Mouse (Mus musculus) CH12.LX (cell line): ENCODE measurements around the gene Aatk. TPM values are rescaled to one million over a fixed set of nuclear protein-coding genes. Genes with fewer than 3 reads are reported as not detected.

ENCODE experiments used
- DNase-seq: peaks from one replicate; pipeline ENCODE4 v3.0.0-alpha.2; 2013; ENCODE audit errors: extremely low read depth
- H3K27ac ChIP-seq: 2 replicates; pipeline ENCODE4 v1.5.1; 2012; ENCODE audit warnings: low read depth, mild to moderate bottlenecking, control low read depth, moderate library complexity; ENCODE audit not compliant: insufficient read depth
- H3K27me3 ChIP-seq: replicated peaks from 2 replicates; pipeline ENCODE3; 2012; ENCODE audit warnings: inconsistent platforms
- H3K36me3 ChIP-seq, 2 experiments: replicated peaks in 1 of 2; 2 replicates each; pipeline versions ENCODE3 to v1.6.1; 2012; ENCODE audit warnings: inconsistent platforms in 1 of 2, low read length in 1 of 2, mild to moderate bottlenecking in 1 of 2, mixed read lengths in 1 of 2, moderate library complexity in 1 of 2; ENCODE audit not compliant: control insufficient read depth in 1 of 2, insufficient read depth in 1 of 2
- H3K4me1 ChIP-seq, 2 experiments: 2 replicates each; pipeline ENCODE4 v1.6.1; 2012; ENCODE audit warnings: inconsistent platforms in 1 of 2, moderate library complexity in 1 of 2; ENCODE audit not compliant: insufficient read depth in 2 of 2, control insufficient read depth in 1 of 2
- H3K4me2 ChIP-seq: 2 replicates; pipeline ENCODE4 v1.6.1; 2012; ENCODE audit warnings: low read depth, mild to moderate bottlenecking, control low read depth; ENCODE audit not compliant: poor library complexity, insufficient read depth, severe bottlenecking
- H3K4me3 ChIP-seq, 3 experiments: fragments of 150-350 bp in 1 of 3; sonication (generic) in 1 of 3; replicated peaks in 1 of 3; 2 replicates each; pipeline versions ENCODE3 to v1.5.1; 2011 to 2012; ENCODE audit warnings: low read depth in 2 of 3, low read length in 2 of 3, mild to moderate bottlenecking in 2 of 3, moderate library complexity in 2 of 3, control low read depth in 1 of 3, improper control_type of control experiment in 1 of 3, inconsistent platforms in 1 of 3, mixed read lengths in 1 of 3; ENCODE audit not compliant: poor library complexity in 1 of 3
- H3K79me2 ChIP-seq: replicated peaks from 2 replicates; pipeline ENCODE4 v1.6.1; 2012; ENCODE audit warnings: mild to moderate bottlenecking, moderate library complexity; ENCODE audit not compliant: control insufficient read depth, poor library complexity, insufficient read depth, severe bottlenecking; ENCODE audit errors: extremely low read depth
- H3K9ac ChIP-seq: 2 replicates; pipeline ENCODE4 v1.6.1; 2012; ENCODE audit warnings: low read depth, mild to moderate bottlenecking, control low read depth, moderate library complexity; ENCODE audit not compliant: insufficient read depth
- H3K9me3 ChIP-seq: replicated peaks from 2 replicates; pipeline ENCODE3; 2012; ENCODE audit warnings: low read length, inconsistent platforms, mixed read lengths
- BHLHE40 ChIP-seq: IDR thresholded peaks from 2 replicates; pipeline ENCODE4 v1.6.1; 2011; ENCODE audit warnings: mild to moderate bottlenecking, low read depth, low read length, improper control_type of control experiment
- CHD2 ChIP-seq: IDR thresholded peaks from 2 replicates; pipeline ENCODE4 v1.6.1; 2011; ENCODE audit warnings: low read length, improper control_type of control experiment
- E2F4 ChIP-seq: IDR thresholded peaks from 2 replicates; pipeline ENCODE4 v1.6.1; 2011; ENCODE audit warnings: low read depth, low read length, improper control_type of control experiment; ENCODE audit not compliant: insufficient replicate concordance
- ELF1 ChIP-seq: IDR thresholded peaks from 2 replicates; pipeline ENCODE4 v1.6.1; 2014; ENCODE audit warnings: low read depth, mild to moderate bottlenecking, inconsistent platforms, low read length, improper control_type of control experiment
- EP300 ChIP-seq: IDR thresholded peaks from 2 replicates; pipeline ENCODE4 v1.6.1; 2011; ENCODE audit warnings: low read length, improper control_type of control experiment
- GABPA ChIP-seq: IDR thresholded peaks from 2 replicates; pipeline ENCODE4 v1.6.1; 2012; ENCODE audit warnings: low read depth, low read length, improper control_type of control experiment, inconsistent platforms; ENCODE audit not compliant: insufficient replicate concordance
- HCFC1 ChIP-seq: IDR thresholded peaks from 2 replicates; pipeline ENCODE4 v1.6.1; 2012; ENCODE audit warnings: low read depth, mild to moderate bottlenecking, inconsistent platforms, low read length, improper control_type of control experiment
- JUN ChIP-seq: IDR thresholded peaks from 2 replicates; pipeline ENCODE4 v1.6.1; 2011; ENCODE audit warnings: low read depth, mild to moderate bottlenecking, low read length, improper control_type of control experiment, moderate library complexity; ENCODE audit not compliant: insufficient read depth
- JUND ChIP-seq: conservative IDR thresholded peaks from 2 replicates; pipeline ENCODE4 v1.6.1; 2011; ENCODE audit warnings: low read depth, low read length, improper control_type of control experiment
- MAFK ChIP-seq: IDR thresholded peaks from 2 replicates; pipeline ENCODE4 v1.6.1; 2011; ENCODE audit warnings: low read length, improper control_type of control experiment; ENCODE audit not compliant: insufficient replicate concordance
- MXI1 ChIP-seq: IDR thresholded peaks from 2 replicates; pipeline ENCODE4 v1.6.1; 2011; ENCODE audit warnings: mild to moderate bottlenecking, low read depth, low read length, improper control_type of control experiment
- NRF1 ChIP-seq: IDR thresholded peaks from 2 replicates; pipeline ENCODE4 v1.6.1; 2014; ENCODE audit warnings: low read depth, mild to moderate bottlenecking, inconsistent platforms, low read length, improper control_type of control experiment, moderate library complexity
- POLR2A ChIP-seq: IDR thresholded peaks from 2 replicates; pipeline ENCODE4 v1.6.1; 2011; ENCODE audit warnings: low read depth, mild to moderate bottlenecking, improper control_type of control experiment, low read length
- POLR2AphosphoS2 ChIP-seq: IDR thresholded peaks from 2 replicates; pipeline ENCODE4 v1.6.1; 2011; ENCODE audit warnings: low read depth, low read length, improper control_type of control experiment
- RCOR1 ChIP-seq: conservative IDR thresholded peaks from 2 replicates; pipeline ENCODE4 v1.6.1; 2012; ENCODE audit warnings: low read depth, mild to moderate bottlenecking, inconsistent platforms, low read length, improper control_type of control experiment
- SIN3A ChIP-seq: IDR thresholded peaks from 2 replicates; pipeline ENCODE4 v1.6.1; 2012; ENCODE audit warnings: low read length, improper control_type of control experiment, inconsistent platforms
- SMC3 ChIP-seq: IDR thresholded peaks from 2 replicates; pipeline ENCODE4 v1.6.1; 2011; ENCODE audit warnings: low read depth, low read length, improper control_type of control experiment
- TCF12 ChIP-seq: IDR thresholded peaks from 2 replicates; pipeline ENCODE4 v1.6.1; 2014; ENCODE audit warnings: low read depth, mild to moderate bottlenecking, inconsistent platforms, low read length, improper control_type of control experiment
- ZC3H11A ChIP-seq: IDR thresholded peaks from 2 replicates; pipeline ENCODE4 v1.6.1; 2012; ENCODE audit warnings: low read depth, mild to moderate bottlenecking, inconsistent platforms, low read length, improper control_type of control experiment
- ZKSCAN1 ChIP-seq: IDR thresholded peaks from 2 replicates; pipeline ENCODE4 v1.6.1; 2012; ENCODE audit warnings: low read depth, inconsistent platforms, low read length, improper control_type of control experiment, borderline replicate concordance
- ZMIZ1 ChIP-seq: IDR thresholded peaks from 2 replicates; pipeline ENCODE4 v1.6.1; 2012; ENCODE audit warnings: low read depth, mild to moderate bottlenecking, inconsistent platforms, low read length, improper control_type of control experiment
- dilution Hi-C: fragments of 300-500 bp; cut with MboI; formaldehyde crosslinking; loops from 2 replicates; pipeline ENCODE4 v1.14.3; 2020; ENCODE audit warnings: low sequenced_read_pairs; ENCODE audit not compliant: extremely low pct_unique_long_range_greater_than_20kb, extremely low pct_ligation_motif_present
- in situ Hi-C: fragments of 300-500 bp; cut with MboI; formaldehyde crosslinking; loops from 3 replicates; pipeline ENCODE4 v1.14.3; 2019; ENCODE audit warnings: low sequenced_read_pairs, low pct_ligation_motif_present, low pct_unique_long_range_greater_than_20kb, mixed read lengths
- polyA plus RNA-seq: library from polyadenylated mRNA; unstranded; fragments of >175 nt; gene quantifications from 2 replicates; pipeline ENCODE4 v1.2.1, GENCODE M21; 2012; ENCODE audit warnings: low read depth; ENCODE audit not compliant: insufficient read length
- total RNA-seq, 2 experiments: library from RNA; depleted of rRNA; stranded (reverse); fragments of 300-350 nt in 1 of 2; fragments of >200 nt in 1 of 2; gene quantifications; 2 replicates each; pipeline ENCODE4 v1.2.3; 2012 to 2014

Aatk gene
- total and polyA plus RNA-seq, 3 experiments, result 0.08 to 0.21 (median 0.19) TPM

DNA sequence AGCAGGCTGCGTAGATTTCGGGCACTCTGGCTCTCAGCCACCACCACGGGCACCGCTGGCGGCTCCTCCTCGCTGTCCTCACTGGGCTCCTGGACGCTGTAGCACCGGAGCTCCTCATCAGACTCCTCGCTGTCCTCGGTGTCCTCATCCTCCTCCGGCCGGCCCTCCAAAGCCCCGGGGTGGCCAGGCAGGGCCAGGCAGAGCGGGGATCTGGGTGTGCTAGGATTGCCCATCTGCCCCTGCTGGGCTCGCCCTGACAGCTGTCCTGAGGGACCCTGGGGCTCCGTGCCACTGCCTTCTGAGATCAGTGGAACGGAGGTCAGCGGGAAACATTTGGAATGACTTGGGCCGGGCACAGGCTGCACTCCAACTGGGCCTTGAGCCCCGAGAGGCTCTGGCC, 37.0 kb downstream of the Aatk start:
- H3K4me3 ChIP-seq, result no peak overlapping the region
- dilution Hi-C loops, result no loop called here

DNA sequence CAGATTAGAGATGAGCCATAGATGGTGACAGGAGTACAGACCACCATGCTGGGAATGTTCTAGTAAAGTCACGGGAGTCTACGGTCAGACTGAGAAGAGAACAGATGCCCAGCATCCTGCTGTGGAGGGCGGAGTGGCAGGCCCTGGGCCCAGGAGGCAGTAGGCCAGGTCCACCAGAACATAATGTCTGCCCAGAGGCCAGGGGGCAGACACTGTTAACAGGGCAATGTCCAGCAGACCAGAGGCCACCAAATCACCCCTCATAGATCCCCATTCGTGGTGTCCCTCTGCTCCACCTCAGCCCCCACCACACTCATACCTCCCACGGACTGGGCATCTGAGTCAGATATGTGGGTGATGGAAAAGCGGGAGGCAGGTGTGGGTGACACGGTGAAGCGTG, 38.0 kb downstream of the Aatk start:
- Histone ChIP-seq H3K9ac (no peak overlapping the region), H3K9me3 (peaks cover 10% of the 10 kb centered on the region), H3K4me2 (no peak overlapping the region), H3K4me3 (no peak overlapping the region), H3K36me3 (peaks cover 0 to 2% of the 10 kb centered on the region in 2 experiments), H3K27me3 (peaks cover 37% of the 10 kb centered on the region), H3K27ac (no peak overlapping the region), H3K79me2 (no peaks in the 10 kb centered on the region), H3K4me1 (peaks cover 9 to 13% of the 10 kb centered on the region in 2 experiments)
- dilution Hi-C loops, result no loop called here
- TF ChIP-seq MAFK (no peak), SIN3A (no peak), POLR2AphosphoS2 (no peak), JUN (no peak), RCOR1 (no peak), TCF12 (no peak)
- DNase-seq, result no peak
- in situ Hi-C loops, result no loop called here

More for the DNA sequence above, 37.0 kb downstream of the Aatk start:
- no peak overlapping the region for H3K9ac ChIP-seq
- H3K27me3 ChIP-seq, result peaks cover 45% of the 10 kb centered on the region
- DNase-seq, result no peak
- H3K36me3 ChIP-seq, result peaks cover 0 to 2% of the 10 kb centered on the region in 2 experiments
- in situ Hi-C loops, result loop anchor here (5.0 kb wide), 1 partner anchor 297 kb away; no protein-coding TSS in a partner anchor
- H3K4me1 ChIP-seq, result peaks cover 9 to 13% of the 10 kb centered on the region in 2 experiments
- no peak overlapping the region for H3K27ac ChIP-seq
- no peak overlapping the region for H3K4me2 ChIP-seq
- no peaks in the 10 kb centered on the region for H3K79me2 ChIP-seq
- TF ChIP-seq BHLHE40 (no peak), MXI1 (no peak), JUND (no peak), NRF1 (no peak), GABPA (no peak), E2F4 (no peak), ZC3H11A (no peak), EP300 (no peak), TCF12 (no peak), SMC3 (no peak), ELF1 (no peak), POLR2A (no peak), HCFC1 (no peak), CHD2 (no peak), ZMIZ1 (no peak), RCOR1 (no peak), ZKSCAN1 (no peak)
- TF ChIP-seq, all 38 proteins: peak for 0
- H3K9me3 ChIP-seq, result peaks cover 10% of the 10 kb centered on the region
